Mouse (Mus musculus) frontal cortex, postnatal 36 days (tissue): ENCODE data around the gene Gm17349.

ENCODE experiments used
- DNase-seq, 2 experiments: peaks; one replicate each; pipeline ENCODE4 v3.0.0; 2022; ENCODE audit warnings: low spot score in 2 of 2

Gene Gm17349

DNA sequence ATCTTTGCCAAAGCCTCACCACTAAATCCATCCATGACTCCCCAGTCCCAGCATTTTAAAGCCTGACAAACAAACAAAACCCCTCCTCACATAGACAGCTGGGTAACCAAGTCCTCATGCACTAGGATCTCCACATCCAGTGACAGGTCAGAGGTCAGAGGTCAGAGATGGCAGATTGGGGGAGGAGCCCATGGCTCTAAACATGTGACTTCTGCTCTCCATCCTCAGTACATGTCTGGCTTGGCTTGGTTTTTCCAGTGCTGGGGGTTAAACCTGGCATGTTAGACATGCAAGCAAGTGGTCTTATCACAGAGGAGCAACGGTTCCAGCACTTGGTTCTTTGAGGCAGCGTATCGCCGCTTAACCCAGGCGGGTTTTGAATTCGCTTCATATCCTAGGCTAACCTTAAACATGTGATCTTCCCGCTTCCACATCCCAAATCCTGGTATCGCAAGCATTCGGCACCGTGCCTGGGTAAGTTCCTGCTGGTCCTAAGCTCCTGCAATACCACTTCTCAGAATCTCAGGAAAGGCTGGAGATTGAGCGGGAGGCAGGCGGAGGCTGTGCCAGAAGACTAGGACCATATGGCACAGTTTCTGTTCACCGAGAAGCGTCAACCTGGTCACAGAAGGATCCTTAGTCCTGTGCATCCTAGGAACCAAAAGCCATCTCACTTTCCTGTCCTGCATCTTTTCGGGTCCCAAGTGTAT lies 44.0 kb downstream of the Gm17349 start:
- DNase-seq = peak in 1 of 2 experiments; percentile 62

DNA sequence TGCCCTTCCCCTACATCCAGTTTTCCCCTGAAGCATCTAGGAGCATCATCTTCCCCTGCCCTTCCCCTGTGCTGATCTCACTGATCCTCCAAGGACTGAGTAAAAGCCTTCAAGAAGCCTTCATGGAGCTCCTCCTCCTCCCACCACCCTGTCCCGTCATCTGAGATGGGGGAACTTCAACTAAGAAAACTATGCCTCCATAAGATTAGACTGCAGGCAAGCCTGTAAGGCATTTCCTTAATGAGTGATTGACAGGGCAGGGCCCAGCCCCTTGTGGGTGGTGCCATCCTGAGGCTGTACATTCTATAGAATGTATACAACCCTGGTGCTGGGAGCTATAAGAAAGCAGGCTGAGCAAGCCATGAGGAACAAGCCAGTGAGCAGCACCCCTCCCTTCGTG lies 46.9 kb downstream of the Gm17349 start:
- no peak for DNase-seq

DNA sequence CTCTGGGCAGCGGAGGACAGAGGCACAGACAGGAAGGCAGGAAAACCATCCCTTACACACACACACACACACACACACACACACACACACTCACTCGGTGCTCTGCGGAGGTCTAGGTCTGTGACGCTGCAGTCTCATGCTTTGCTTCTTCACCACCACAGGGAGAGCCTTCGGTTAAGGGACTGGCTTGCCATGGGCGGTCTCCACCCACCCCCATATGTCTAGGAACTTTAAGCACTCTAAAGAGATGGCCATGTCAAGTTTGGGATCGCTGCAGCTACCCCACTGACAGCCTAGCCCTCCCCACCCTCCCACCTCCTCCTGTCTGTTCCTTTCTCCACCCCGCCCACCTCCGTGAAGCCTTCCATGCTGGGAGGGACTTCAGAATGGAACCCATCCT lies 49.3 kb downstream of the Gm17349 start:
- no peak for DNase-seq

DNA sequence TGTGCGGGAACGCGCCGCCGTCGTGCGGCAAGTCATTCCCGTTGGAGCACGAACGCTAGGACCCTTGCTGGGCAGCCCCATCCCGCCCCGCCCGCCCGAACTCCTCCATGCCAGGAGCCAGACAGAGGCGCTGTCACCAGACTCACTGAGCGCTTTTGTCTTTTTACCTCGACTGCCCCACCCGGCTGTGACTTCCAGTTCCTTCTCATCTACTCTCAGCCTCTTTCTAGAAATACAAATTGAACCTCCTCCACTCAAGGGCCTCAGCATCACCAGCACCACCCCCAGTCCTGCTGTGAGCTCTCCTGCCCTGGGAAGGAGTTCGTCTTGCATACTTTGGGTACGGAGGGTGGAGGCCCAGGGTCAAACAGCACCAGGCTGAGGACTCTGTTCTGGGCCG lies 51.4 kb downstream of the Gm17349 start:
- no peak for DNase-seq

DNA sequence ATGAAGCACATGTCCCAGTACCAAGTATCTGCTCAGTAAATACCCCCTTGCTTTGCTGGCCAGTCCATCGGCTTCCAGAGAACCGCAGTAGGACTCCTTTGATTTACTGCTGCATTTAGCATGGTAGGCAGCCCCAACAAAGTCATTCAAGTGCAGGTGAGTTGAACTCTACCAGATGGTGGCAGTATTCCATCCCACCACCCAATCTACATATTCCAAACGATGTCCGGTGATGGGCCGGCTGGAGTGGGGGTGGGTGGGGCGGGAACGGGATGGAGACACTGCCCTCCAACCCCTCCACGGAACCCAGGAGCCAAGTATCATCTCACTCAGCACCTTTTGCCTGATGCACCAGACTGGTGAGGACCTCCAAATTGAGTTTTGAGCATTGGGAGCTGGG lies 52.0 kb downstream of the Gm17349 start:
- DNase-seq = no peak
